Mouse (Mus musculus): ENCODE measurements around the gene Ddx5.

GRCm38 (mm10) chr11:106782841-106783764 is 5.9 kb downstream of the Ddx5 start:
- TF ChIP-seq GATA1 (IDR thresholded peaks at IDR 0.05; ENCODE audit: low read length) (no peak), TAL1 (IDR thresholded peaks at IDR 0.05; ENCODE audit: low read length) (no peak)
